Mouse (Mus musculus) G1E (cell line): ENCODE results near the gene Prss27.

Experiments
- CTCF ChIP-seq: IDR thresholded peaks from 2 replicates; pipeline ENCODE4 v1.5.1; 2012; ENCODE audit warnings: low read depth, low read length, inconsistent platforms, mixed read lengths
- GATA1 ChIP-seq: IDR thresholded peaks from 2 replicates; pipeline ENCODE4 v1.6.1; 2012; ENCODE audit warnings: borderline replicate concordance, low read length, inconsistent platforms, mixed read lengths
- GATA2 ChIP-seq: IDR thresholded peaks from 2 replicates; pipeline ENCODE4 v1.6.1; 2012; ENCODE audit warnings: low read depth, low read length, inconsistent platforms, borderline replicate concordance
- POLR2AphosphoS5 ChIP-seq: IDR thresholded peaks from 2 replicates; pipeline ENCODE4 v1.6.1; 2012; ENCODE audit warnings: low read depth, low read length, inconsistent platforms; ENCODE audit not compliant: insufficient replicate concordance
- TAL1 ChIP-seq: conservative IDR thresholded peaks from 2 replicates; pipeline ENCODE4 v1.6.1; 2012; ENCODE audit warnings: low read depth, low read length, inconsistent platforms, mixed read lengths

GRCm38 (mm10) chr17:24046026-24046425, 8.1 kb downstream of the Prss27 start:
- TF ChIP-seq CTCF (no peak), TAL1 (no peak), GATA2 (no peak), GATA1 (no peak), POLR2AphosphoS5 (no peak)
